Mouse (Mus musculus) skeletal muscle tissue, adult 2 months (tissue): ENCODE data around the gene Pole3.
"Not testable (repeated sequence)": the region's sequence is repeated elsewhere in the genome, so short reads cannot be mapped to it uniquely, and the experiment has no call there.

Experiments used
- DNase-seq: peaks from one replicate; pipeline ENCODE4 v3.0.0-alpha.2; 2012; ENCODE audit warnings: low read depth, low spot score

The Pole3 gene

GRCm38 (mm10) chr4:62487914-62488313 is 37.0 kb downstream of the Pole3 start:
- DNase-seq = no peak

GRCm38 (mm10) chr4:62487172-62487571 is 37.7 kb downstream of the Pole3 start:
- no peak for DNase-seq

GRCm38 (mm10) chr4:62486162-62486696 is 38.6 kb downstream of the Pole3 start:
- no peak for DNase-seq

- no peak for DNase-seq
Observed at GRCm38 (mm10) chr4:62485450-62486161, 39.3 kb downstream of the Pole3 start.

GRCm38 (mm10) chr4:62484928-62485327 is 39.9 kb downstream of the Pole3 start:
- no peak for DNase-seq

- no peak for DNase-seq
Observed at GRCm38 (mm10) chr4:62480709-62481605, 43.9 kb downstream of the Pole3 start.

GRCm38 (mm10) chr4:62479937-62480708 is 44.7 kb downstream of the Pole3 start, which contains the start of gene Bspry:
Gene Bspry, plus strand, starts transcription at chr4:62480053.
- DNase-seq = no peak

- DNase-seq = not testable (repeated sequence)
Observed at GRCm38 (mm10) chr4:62479593-62479936, 45.3 kb downstream of the Pole3 start.

GRCm38 (mm10) chr4:62477542-62478244 is 47.2 kb downstream of the Pole3 start:
- DNase-seq = no peak

- no peak for DNase-seq
Observed at GRCm38 (mm10) chr4:62475793-62476192, 49.1 kb downstream of the Pole3 start.

- no peak for DNase-seq
Observed at GRCm38 (mm10) chr4:62475131-62475530, 49.7 kb downstream of the Pole3 start.
